Mouse (Mus musculus): ENCODE measurements around the gene Capn15. TPM values are rescaled to one million over a fixed set of nuclear protein-coding genes. Genes with fewer than 3 reads are reported as not detected.

Gene Capn15
- polyA plus RNA-seq, 1 experiment from 2014 or later: 9.9 TPM

GRCm38 (mm10) chr17:25964271-25964670 lies 21.3 kb downstream of the Capn15 start:
- 79% methylated on average over 7 of the region's 7 CpGs for WGBS (ENCODE audit: insufficient replicate concordance)
- ATAC-seq (ENCODE audit: low read depth): no peak
- Histone ChIP-seq H3K27ac (ENCODE audit: low read length) (peak overlapping the region; percentile 13), H3K4me3 (ENCODE audit: low read depth, low read length) (no peak overlapping the region), H3K9ac (ENCODE audit: low read depth, low read length) (no peak overlapping the region), H3K27me3 (ENCODE audit: control insufficient read depth, insufficient read depth, low read depth, low read length) (no peaks in the 10 kb centered on the region), H3K4me2 (ENCODE audit: low read depth, low read length) (no peak overlapping the region), H3K36me3 (ENCODE audit: control insufficient read depth, insufficient read depth) (peaks cover 5% of the 10 kb centered on the region; the same call in 1 of the 2 replicates), H3K4me1 (ENCODE audit: control insufficient read depth, low read depth, low read length) (peaks cover 68% of the 10 kb centered on the region), H3K9me3 (replicated peaks; ENCODE audit: control insufficient read depth, low read length) (no peaks in the 10 kb centered on the region)

DNA sequence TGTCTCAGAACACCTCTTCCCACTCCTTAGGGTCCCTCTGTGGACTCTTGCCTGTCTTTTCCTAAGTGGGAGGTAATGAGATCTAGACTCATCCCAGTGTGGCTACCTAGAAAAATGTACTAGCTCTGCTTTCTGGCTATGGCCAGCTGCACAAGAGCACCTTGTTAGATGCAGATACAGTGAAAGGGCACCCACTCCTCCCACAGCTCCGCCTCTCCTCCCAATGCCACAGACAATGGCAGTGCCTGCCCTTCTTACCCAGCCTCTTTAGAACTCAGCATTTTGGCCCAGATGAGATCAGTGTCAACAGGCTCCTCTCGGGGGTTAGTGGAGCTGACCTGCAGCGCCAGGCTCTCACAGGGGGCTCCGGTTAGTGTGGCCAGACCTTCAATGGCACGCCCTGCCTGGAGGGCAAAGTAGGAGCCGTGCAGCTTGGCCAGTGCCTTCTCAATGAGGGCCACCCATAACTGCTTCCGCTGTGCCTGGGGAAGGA lies 23.1 kb downstream of the Capn15 start:
- Histone ChIP-seq H3K4me1 (ENCODE audit: control insufficient read depth, low read depth, low read length) (peaks cover 52% of the 10 kb centered on the region), H3K4me2 (ENCODE audit: low read depth, low read length) (peak overlapping the region; percentile 77), H3K9ac (ENCODE audit: low read depth, low read length) (peak overlapping the region; percentile 78), H3K4me3 (ENCODE audit: low read depth, low read length) (peak overlapping the region; percentile 64), H3K27me3 (ENCODE audit: control insufficient read depth, insufficient read depth, low read depth, low read length) (no peaks in the 10 kb centered on the region), H3K9me3 (replicated peaks; ENCODE audit: control insufficient read depth, low read length) (no peaks in the 10 kb centered on the region), H3K36me3 (ENCODE audit: control insufficient read depth, insufficient read depth) (peaks cover 5% of the 10 kb centered on the region; the same call in 1 of the 2 replicates), H3K27ac (ENCODE audit: low read length) (peak overlapping the region; percentile 96)
- ATAC-seq (ENCODE audit: low read depth): no peak
- 79% methylated on average over 7 of the region's 7 CpGs for WGBS (ENCODE audit: insufficient replicate concordance)

GRCm38 (mm10) chr17:25961566-25961965 lies 24.0 kb downstream of the Capn15 start:
- Histone ChIP-seq H3K9ac (ENCODE audit: low read depth, low read length) (peak overlapping the region; percentile 78), H3K4me1 (ENCODE audit: control insufficient read depth, low read depth, low read length) (peaks cover 48% of the 10 kb centered on the region), H3K36me3 (ENCODE audit: control insufficient read depth, insufficient read depth) (peaks cover 5% of the 10 kb centered on the region; the same call in 1 of the 2 replicates), H3K27me3 (ENCODE audit: control insufficient read depth, insufficient read depth, low read depth, low read length) (no peaks in the 10 kb centered on the region), H3K9me3 (replicated peaks; ENCODE audit: control insufficient read depth, low read length) (no peaks in the 10 kb centered on the region), H3K4me3 (ENCODE audit: low read depth, low read length) (peak overlapping the region; percentile 64), H3K4me2 (ENCODE audit: low read depth, low read length) (peak overlapping the region; percentile 77), H3K27ac (ENCODE audit: low read length) (peak overlapping the region; percentile 96)
- peak; percentile 99 for ATAC-seq (ENCODE audit: low read depth)
- 40% methylated on average over 5 of the region's 5 CpGs for WGBS (ENCODE audit: insufficient replicate concordance)

DNA sequence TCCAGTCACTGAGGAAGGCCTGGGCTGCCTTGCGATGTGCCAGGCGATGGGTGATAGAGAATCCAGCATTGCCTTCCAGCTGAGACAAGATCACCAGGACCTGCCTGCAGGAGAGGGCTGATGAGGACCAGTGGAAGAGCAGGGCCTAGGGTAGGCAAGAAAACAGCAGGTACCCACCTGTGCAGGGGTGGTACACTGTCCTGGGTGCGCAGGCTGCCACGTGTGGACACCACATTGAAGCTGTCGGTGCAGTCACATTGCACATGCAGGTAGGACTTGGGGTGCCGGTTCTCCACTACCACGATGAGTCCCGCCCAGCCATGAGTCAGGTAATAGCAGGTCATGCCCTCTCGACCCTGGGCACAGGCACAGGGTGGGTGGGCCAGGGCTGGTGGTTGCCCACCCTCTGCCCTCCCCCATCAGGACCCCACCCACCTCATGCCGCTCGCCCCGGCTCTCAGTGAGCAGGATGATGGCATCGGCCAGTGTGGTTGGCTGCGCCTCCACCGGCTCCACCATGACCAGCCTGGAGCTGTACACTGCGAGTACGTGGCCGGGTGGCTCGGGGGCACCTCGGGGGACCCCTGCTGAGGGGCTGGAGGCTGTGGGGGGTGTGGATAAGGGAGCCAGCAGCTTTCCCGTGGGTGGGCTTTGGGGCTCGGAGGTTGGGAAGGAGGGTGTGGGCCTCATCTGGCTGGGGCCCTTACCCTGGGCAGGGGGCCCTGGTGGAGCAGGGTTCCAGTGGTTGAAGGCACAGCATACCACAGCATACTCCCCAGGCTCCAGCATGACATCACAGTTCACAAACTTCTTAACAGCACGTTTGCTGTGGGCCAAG lies 25.7 kb downstream of the Capn15 start:
- ATAC-seq (ENCODE audit: low read depth): no peak
- no peak overlapping the region; the same call in 1 of the 2 replicates for H3K9ac ChIP-seq (ENCODE audit: low read depth, low read length)
- WGBS (ENCODE audit: insufficient replicate concordance): 86% methylated on average over 23 of the region's 23 CpGs
- H3K36me3 ChIP-seq (ENCODE audit: control insufficient read depth, insufficient read depth): peaks cover 5% of the 10 kb centered on the region; the same call in 1 of the 2 replicates
- H3K9me3 ChIP-seq (replicated peaks; ENCODE audit: control insufficient read depth, low read length): no peaks in the 10 kb centered on the region
- H3K4me1 ChIP-seq (ENCODE audit: control insufficient read depth, low read depth, low read length): peaks cover 48% of the 10 kb centered on the region
- no peak overlapping the region for H3K4me2 ChIP-seq (ENCODE audit: low read depth, low read length)
- H3K27ac ChIP-seq (ENCODE audit: low read length): peak overlapping the region; percentile 96
- no peak overlapping the region for H3K4me3 ChIP-seq (ENCODE audit: low read depth, low read length)
- no peaks in the 10 kb centered on the region for H3K27me3 ChIP-seq (ENCODE audit: control insufficient read depth, insufficient read depth, low read depth, low read length)

- H3K27ac ChIP-seq (ENCODE audit: low read length): no peak overlapping the region
- H3K4me3 ChIP-seq (ENCODE audit: low read depth, low read length): no peak overlapping the region
- H3K4me2 ChIP-seq (ENCODE audit: low read depth, low read length): no peak overlapping the region
- no peaks in the 10 kb centered on the region for H3K27me3 ChIP-seq (ENCODE audit: control insufficient read depth, insufficient read depth, low read depth, low read length)
- no peak overlapping the region for H3K9ac ChIP-seq (ENCODE audit: low read depth, low read length)
- no peak for ATAC-seq (ENCODE audit: low read depth)
- H3K9me3 ChIP-seq (replicated peaks; ENCODE audit: control insufficient read depth, low read length): no peaks in the 10 kb centered on the region
- WGBS (ENCODE audit: insufficient replicate concordance): 83% methylated on average over 11 of the region's 11 CpGs
- H3K36me3 ChIP-seq (ENCODE audit: control insufficient read depth, insufficient read depth): peaks cover 3% of the 10 kb centered on the region; the same call in 1 of the 2 replicates
- H3K4me1 ChIP-seq (ENCODE audit: control insufficient read depth, low read depth, low read length): peaks cover 40% of the 10 kb centered on the region
These were observed 26.7 kb downstream of the Capn15 start for GRCm38 (mm10) chr17:25958771-25959494.

DNA sequence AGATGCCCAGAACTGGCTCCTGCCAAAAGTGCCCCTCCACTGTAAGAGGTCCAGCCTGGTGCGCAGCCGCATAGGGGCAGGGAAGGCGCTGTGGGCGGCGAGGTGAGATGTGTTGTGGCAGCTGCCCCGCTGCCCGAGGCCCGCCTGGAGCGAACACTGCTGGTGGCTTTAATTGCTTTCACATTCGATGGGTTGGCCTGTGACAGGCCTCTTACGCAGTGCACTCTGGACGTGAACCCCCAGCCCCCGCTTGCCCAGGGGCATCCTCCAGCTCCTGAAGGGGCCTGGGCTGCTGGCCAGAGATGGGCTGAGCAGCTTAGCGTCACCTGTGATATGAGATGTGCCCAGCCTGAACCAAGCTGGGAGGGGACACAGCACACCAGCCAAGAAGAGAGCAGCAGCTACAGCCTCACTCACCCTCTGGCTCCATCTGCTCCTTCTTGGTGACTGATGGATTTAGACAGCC lies 28.0 kb downstream of the Capn15 start:
- ATAC-seq (ENCODE audit: low read depth): no peak
- H3K36me3 ChIP-seq (ENCODE audit: control insufficient read depth, insufficient read depth): no peaks in the 10 kb centered on the region
- 86% methylated on average over 14 of the region's 14 CpGs for WGBS (ENCODE audit: insufficient replicate concordance)
- H3K27me3 ChIP-seq (ENCODE audit: control insufficient read depth, insufficient read depth, low read depth, low read length): peaks cover 11% of the 10 kb centered on the region
- H3K9me3 ChIP-seq (replicated peaks; ENCODE audit: control insufficient read depth, low read length): no peaks in the 10 kb centered on the region
- H3K4me1 ChIP-seq (ENCODE audit: control insufficient read depth, low read depth, low read length): peaks cover 27% of the 10 kb centered on the region
- no peak overlapping the region for H3K4me2 ChIP-seq (ENCODE audit: low read depth, low read length)
- H3K4me3 ChIP-seq (ENCODE audit: low read depth, low read length): no peak overlapping the region
- no peak overlapping the region for H3K27ac ChIP-seq (ENCODE audit: low read length)
- H3K9ac ChIP-seq (ENCODE audit: low read depth, low read length): no peak overlapping the region

- H3K4me2 ChIP-seq (ENCODE audit: low read depth, low read length): no peak overlapping the region
- no peak overlapping the region for H3K27ac ChIP-seq (ENCODE audit: low read length)
- peaks cover 21% of the 10 kb centered on the region for H3K27me3 ChIP-seq (ENCODE audit: control insufficient read depth, insufficient read depth, low read depth, low read length)
- H3K4me1 ChIP-seq (ENCODE audit: control insufficient read depth, low read depth, low read length): peaks cover 23% of the 10 kb centered on the region
- 81% methylated on average over 7 of the region's 7 CpGs for whole genome bisulfite sequencing (ENCODE audit: insufficient replicate concordance)
- no peaks in the 10 kb centered on the region for H3K9me3 ChIP-seq (replicated peaks; ENCODE audit: control insufficient read depth, low read length)
- no peak overlapping the region for H3K9ac ChIP-seq (ENCODE audit: low read depth, low read length)
- no peaks in the 10 kb centered on the region for H3K36me3 ChIP-seq (ENCODE audit: control insufficient read depth, insufficient read depth)
- no peak for ATAC-seq (ENCODE audit: low read depth)
- no peak overlapping the region for H3K4me3 ChIP-seq (ENCODE audit: low read depth, low read length)
These were observed 29.0 kb downstream of the Capn15 start for GRCm38 (mm10) chr17:25956631-25957030.

DNA sequence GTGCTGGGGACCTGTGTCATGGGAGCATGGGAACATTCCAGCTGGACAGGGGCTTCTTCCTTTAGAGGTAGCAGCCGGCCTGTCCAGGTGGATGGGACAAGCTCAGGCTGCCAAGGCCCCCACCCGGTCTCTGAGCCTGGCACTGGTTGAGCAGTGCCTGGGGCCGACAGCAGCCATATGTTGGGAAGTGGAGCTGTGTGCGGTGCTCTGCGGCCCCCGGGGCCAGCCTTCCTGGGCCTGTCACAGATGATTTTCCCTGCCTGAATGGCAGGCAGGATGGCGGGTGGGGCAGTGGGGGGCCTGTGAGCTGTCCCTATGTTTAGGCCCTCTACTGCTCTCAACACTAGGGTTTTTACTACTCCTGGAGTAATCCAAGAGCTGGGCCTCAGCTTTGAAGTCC lies 29.4 kb downstream of the Capn15 start:
- H3K9me3 ChIP-seq (replicated peaks; ENCODE audit: control insufficient read depth, low read length): no peaks in the 10 kb centered on the region
- 83% methylated on average over 7 of the region's 7 CpGs for WGBS (ENCODE audit: insufficient replicate concordance)

More for the DNA sequence above, 29.4 kb downstream of the Capn15 start:
- Histone ChIP-seq H3K36me3 (ENCODE audit: control insufficient read depth, insufficient read depth) (no peaks in the 10 kb centered on the region), H3K4me3 (ENCODE audit: low read depth, low read length) (no peak overlapping the region), H3K27me3 (ENCODE audit: control insufficient read depth, insufficient read depth, low read depth, low read length) (peaks cover 25% of the 10 kb centered on the region), H3K4me2 (ENCODE audit: low read depth, low read length) (no peak overlapping the region), H3K9ac (ENCODE audit: low read depth, low read length) (no peak overlapping the region), H3K27ac (ENCODE audit: low read length) (no peak overlapping the region), H3K4me1 (ENCODE audit: control insufficient read depth, low read depth, low read length) (peaks cover 25% of the 10 kb centered on the region)
- ATAC-seq (ENCODE audit: low read depth): no peak
